Mouse (Mus musculus) C2C12 (cell line): ENCODE data around the gene Itga10.

Experiments used
- CTCF ChIP-seq: IDR thresholded peaks from one replicate; pipeline ENCODE4 v1.5.1; 2011; ENCODE audit not compliant: control insufficient read depth, insufficient read depth, insufficient read length
- MAX ChIP-seq: IDR thresholded peaks from one replicate; pipeline ENCODE4 v1.6.1; 2011; ENCODE audit warnings: mild to moderate bottlenecking, control low read depth
- MYOG ChIP-seq: IDR thresholded peaks from one replicate; pipeline ENCODE4 v1.6.1; 2011; ENCODE audit not compliant: control insufficient read depth, insufficient read length; ENCODE audit errors: extremely low read depth

GRCm38 (mm10) chr3:96639219-96639618 lies 6.2 kb upstream of the Itga10 start:
- TF ChIP-seq CTCF (peak; percentile 46), MAX (no peak), MYOG (no peak)
